Mouse (Mus musculus) limb, embryonic 14.5 days (tissue): ENCODE results near the gene Pcnx3. TPM values are rescaled to one million over a fixed set of nuclear protein-coding genes. Genes with fewer than 3 reads are reported as not detected.

Experiments
- ATAC-seq: fragments of 200-750 bp; cut with Nextera tagmentation; 2 replicates; pipeline ENCODE4 v1.8.0; 2017; ENCODE audit warnings: low read depth, moderate number of reproducible peaks, moderate TSS enrichment; ENCODE audit not compliant: low FRiP score
- DNase-seq: peaks from one replicate; pipeline ENCODE4 v3.0.0-alpha.2; 2015; ENCODE audit warnings: low spot score
- H3K27ac ChIP-seq: fragments of 300-500 bp; sonication (generic); replicated peaks from 2 replicates; pipeline ENCODE4 v1.5.1; 2014; ENCODE audit warnings: low read depth, mild to moderate bottlenecking, low read length, moderate library complexity, mixed read lengths
- H3K27me3 ChIP-seq: fragments of 300-500 bp; sonication (generic); 2 replicates; pipeline ENCODE4 v1.6.1; 2014; ENCODE audit warnings: low read length, mixed read lengths; ENCODE audit not compliant: control insufficient read depth, insufficient read depth
- H3K36me3 ChIP-seq: fragments of 300-500 bp; sonication (generic); 2 replicates; pipeline ENCODE4 v1.6.1; 2014; ENCODE audit warnings: mild to moderate bottlenecking, low read length, moderate library complexity, mixed read lengths; ENCODE audit not compliant: control insufficient read depth, insufficient read depth
- H3K4me1 ChIP-seq: fragments of 300-500 bp; sonication (generic); 2 replicates; pipeline ENCODE4 v1.6.1; 2014; ENCODE audit warnings: antibody characterized with exemption, low read length, mixed read lengths; ENCODE audit not compliant: control insufficient read depth, insufficient read depth
- H3K4me2 ChIP-seq: fragments of 300-500 bp; sonication (generic); replicated peaks from 2 replicates; pipeline ENCODE4 v1.6.1; 2014; ENCODE audit warnings: low read depth, mild to moderate bottlenecking, low read length, moderate library complexity; ENCODE audit not compliant: severe bottlenecking
- H3K4me3 ChIP-seq: fragments of 300-500 bp; sonication (generic); replicated peaks from 2 replicates; pipeline ENCODE4 v1.5.1; 2014; ENCODE audit warnings: low read length
- H3K9ac ChIP-seq: fragments of 300-500 bp; sonication (generic); 2 replicates; pipeline ENCODE4 v1.6.1; 2014; ENCODE audit warnings: mild to moderate bottlenecking, low read depth, low read length, moderate library complexity; ENCODE audit not compliant: severe bottlenecking
- H3K9me3 ChIP-seq: fragments of 300-500 bp; sonication (generic); 2 replicates; pipeline ENCODE4 v1.6.1; 2016; ENCODE audit warnings: low read length; ENCODE audit not compliant: control insufficient read depth
- POLR2A ChIP-seq: fragments of 200-500 bp; IDR thresholded peaks from 2 replicates; pipeline ENCODE4 v1.8.0; 2012; ENCODE audit warnings: inconsistent platforms, mild to moderate bottlenecking, moderate library complexity, borderline replicate concordance; ENCODE audit not compliant: insufficient read depth, insufficient read length; ENCODE audit errors: extremely low read depth
- WGBS: fragments of 180-500 bp; shearing (Covaris S2); extraction: QIAGEN DNeasy Blood & Tissue Kit; methylation state at CpG from one replicate; pipeline ENCODE4 v1.1.7; 2014; 5-methylcytosine and 5-hydroxymethylcytosine counted together
- polyA plus RNA-seq, 2 experiments: library from polyadenylated mRNA; depleted of rRNA in 1 of 2; stranded (reverse) in 1 of 2; unstranded in 1 of 2; fragments of >200 nt; fragmentation: Nextera tagmentation in 1 of 2; extraction: Ambion mirVana in 1 of 2; gene quantifications; 2 replicates each; pipeline versions ENCODE4 v1.2.1 to v1.2.3; 2012 to 2014

The Pcnx3 gene
- polyA plus RNA-seq, 2 experiments, result 31.8 to 101 TPM

DNA sequence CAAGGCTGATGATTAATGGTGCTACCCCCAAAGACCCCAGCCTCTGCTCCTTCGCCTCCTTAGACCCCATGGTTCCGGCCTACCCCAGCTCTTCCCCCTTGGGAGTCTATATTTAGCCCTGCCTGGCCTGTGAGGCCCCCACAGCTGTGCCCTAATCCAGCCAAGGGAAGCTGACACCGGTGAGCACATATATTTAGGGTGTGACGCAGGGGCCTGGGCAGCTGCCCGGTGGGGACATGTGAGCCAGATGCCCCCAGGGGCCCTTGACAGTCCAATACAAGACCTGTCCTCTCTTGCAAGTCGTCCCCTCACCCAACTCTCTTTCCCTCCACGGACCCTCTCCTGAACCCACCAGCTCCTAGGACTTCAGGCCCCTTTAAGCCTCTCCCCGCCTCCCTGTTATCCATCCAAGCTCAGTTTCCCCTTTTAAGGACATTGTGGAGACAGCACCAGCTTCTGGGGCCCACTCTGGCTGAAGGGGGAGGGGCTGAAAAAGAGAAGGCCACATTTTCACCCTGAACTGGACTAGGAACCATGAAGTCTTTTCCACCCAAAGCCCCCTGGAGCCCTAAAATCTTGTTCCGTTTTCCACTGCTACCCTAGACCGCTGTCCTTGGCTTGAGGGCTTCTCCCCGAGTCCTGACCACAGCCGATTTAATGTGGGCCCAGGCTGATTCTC lies 36.5 kb upstream of the Pcnx3 start:
- Histone ChIP-seq H3K9me3 (no peaks in the 10 kb centered on the region), H3K4me2 (peak overlapping the region; percentile 61), H3K27me3 (no peaks in the 10 kb centered on the region), H3K9ac (peak overlapping the region; percentile 60), H3K4me1 (peaks cover 32% of the 10 kb centered on the region), H3K27ac (0 out of 2 replicates have a peak overlapping the region, but pooled peaks have one; percentile 33), H3K4me3 (peak overlapping the region; percentile 41), H3K36me3 (peaks cover 39% of the 10 kb centered on the region)
- ATAC-seq (peak; percentile 35), DNase-seq (peak; percentile 64)
- no peak for TF ChIP-seq POLR2A
- 74% methylated on average over 12 of the region's 12 CpGs for WGBS

DNA sequence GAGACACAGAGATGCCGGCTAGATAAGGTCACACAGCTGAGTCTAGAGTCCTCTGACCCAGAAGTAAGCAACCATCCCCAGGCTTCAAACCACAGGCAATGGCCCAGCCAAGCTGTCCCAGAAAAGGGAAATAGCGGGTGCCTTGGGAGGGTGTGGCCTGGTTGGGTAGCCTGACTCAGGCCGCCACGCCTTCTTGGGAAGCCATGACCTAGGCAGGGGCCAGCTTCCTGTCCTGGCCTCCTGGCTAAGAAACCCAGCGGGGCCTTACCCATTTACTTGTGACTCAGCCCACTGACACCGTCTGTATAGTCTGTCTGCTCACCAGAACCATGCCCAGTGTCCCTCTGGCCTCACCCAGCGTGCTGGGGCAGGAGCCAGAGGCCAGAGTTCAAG lies 35.8 kb upstream of the Pcnx3 start:
- peak overlapping the region; percentile 41; the same call in 1 of the 2 replicates for H3K4me3 ChIP-seq
- peaks cover 41% of the 10 kb centered on the region for H3K36me3 ChIP-seq
- ATAC-seq, result no peak
- peak overlapping the region; percentile 61; the same call in 1 of the 2 replicates for H3K4me2 ChIP-seq
- no peaks in the 10 kb centered on the region for H3K27me3 ChIP-seq
- H3K9ac ChIP-seq, result peak overlapping the region; percentile 5; the same call in 1 of the 2 replicates
- no peak for DNase-seq
- 66% methylated on average over 7 of the region's 7 CpGs for WGBS
- TF ChIP-seq POLR2A, result no peak
- H3K4me1 ChIP-seq, result peaks cover 29% of the 10 kb centered on the region
- H3K27ac ChIP-seq, result no peak overlapping the region
- H3K9me3 ChIP-seq, result no peaks in the 10 kb centered on the region

DNA sequence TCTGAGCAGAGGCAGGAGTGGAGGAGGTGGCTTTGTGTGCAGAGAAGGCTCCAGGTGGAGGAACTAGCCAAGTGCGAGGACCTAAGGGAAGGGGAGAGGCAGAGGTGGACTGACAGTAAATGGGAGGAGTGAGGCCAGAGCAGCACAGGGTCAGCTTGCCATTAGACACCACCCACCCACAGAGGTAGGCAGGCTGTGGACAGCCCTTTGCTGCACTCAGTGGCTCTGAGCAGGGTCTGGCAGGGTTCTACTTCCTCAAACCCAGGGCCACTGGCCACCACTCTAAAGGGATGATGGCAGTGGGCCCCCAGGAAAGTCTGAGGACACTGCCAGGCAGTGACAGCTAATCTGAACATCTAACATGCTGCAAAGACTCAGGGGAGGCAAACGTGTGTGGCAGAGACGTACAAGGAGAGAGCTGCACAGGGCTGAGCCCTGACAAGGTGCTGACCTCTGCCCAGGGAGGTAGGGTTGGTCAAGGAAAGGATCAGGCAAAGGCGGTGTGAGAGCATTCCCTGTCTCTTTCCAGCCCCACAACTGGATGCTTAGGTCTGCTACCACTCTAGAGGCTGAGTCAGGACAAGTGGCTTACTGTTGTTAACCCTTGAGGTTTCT lies 35.3 kb upstream of the Pcnx3 start:
- no peaks in the 10 kb centered on the region for H3K27me3 ChIP-seq
- peak overlapping the region; percentile 25; the same call in 1 of the 2 replicates for H3K4me2 ChIP-seq
- peaks cover 29% of the 10 kb centered on the region for H3K4me1 ChIP-seq
- no peaks in the 10 kb centered on the region for H3K9me3 ChIP-seq
- DNase-seq, result no peak
- H3K9ac ChIP-seq, result 0 out of 2 replicates have a peak overlapping the region, but pooled peaks have one; percentile 5
- WGBS, result 58% methylated on average over 4 of the region's 4 CpGs
- no peak for TF ChIP-seq POLR2A
- peaks cover 46% of the 10 kb centered on the region for H3K36me3 ChIP-seq
- no peak for ATAC-seq
- H3K27ac ChIP-seq, result no peak overlapping the region
- peak overlapping the region; percentile 41; the same call in 1 of the 2 replicates for H3K4me3 ChIP-seq

DNA sequence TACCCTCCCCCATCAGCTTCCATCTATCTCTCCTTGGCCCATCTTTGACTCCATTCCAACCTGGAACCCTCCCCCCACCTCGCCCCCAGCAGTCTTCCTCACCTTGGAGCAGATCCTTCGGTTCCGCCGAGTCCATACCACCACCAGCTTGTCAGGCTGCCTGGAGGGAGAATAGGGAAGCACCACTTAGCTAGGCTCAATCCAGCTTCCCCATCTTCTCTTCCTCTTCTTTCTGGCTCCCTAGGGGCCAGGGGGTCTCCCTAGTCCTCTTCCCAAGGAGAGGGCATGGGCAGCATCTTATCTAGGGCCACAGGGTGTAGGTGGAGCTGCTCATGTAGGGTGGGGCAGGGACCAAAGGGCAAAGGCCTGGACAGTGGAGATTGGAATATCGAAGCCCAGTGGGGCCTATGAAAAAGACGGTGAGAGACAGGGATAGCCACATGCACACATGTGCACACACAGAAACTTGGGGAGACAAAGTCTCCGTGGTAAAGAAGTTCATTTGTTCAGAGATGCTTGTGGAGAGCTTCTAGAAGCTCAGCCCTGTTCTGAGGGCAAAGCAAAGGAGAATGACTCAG lies 34.2 kb upstream of the Pcnx3 start:
- peaks cover 57% of the 10 kb centered on the region for H3K36me3 ChIP-seq
- no peak for DNase-seq
- no peak overlapping the region for H3K27ac ChIP-seq

DNA sequence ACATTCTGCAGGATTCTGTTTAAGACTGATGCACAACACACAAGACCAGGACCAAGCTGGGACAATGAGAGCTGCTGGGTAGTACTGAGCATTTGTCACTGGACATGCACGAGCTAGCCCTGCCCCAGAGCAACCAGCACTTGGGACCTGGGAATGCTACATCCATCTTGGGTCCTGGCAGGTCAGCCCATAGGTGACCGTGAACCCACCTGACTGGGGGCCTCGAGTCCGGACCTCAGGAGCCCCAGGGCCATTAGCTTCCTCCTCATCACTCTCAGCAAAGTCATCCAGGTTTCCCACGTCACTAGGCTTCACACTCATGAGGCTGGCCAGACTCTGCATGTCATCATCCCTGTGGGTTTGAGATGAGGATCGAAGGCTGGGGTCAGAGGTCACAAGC lies 32.5 kb upstream of the Pcnx3 start:
- no peak overlapping the region for H3K9ac ChIP-seq
- H3K27me3 ChIP-seq, result no peaks in the 10 kb centered on the region
- no peak for DNase-seq
- peaks cover 13% of the 10 kb centered on the region for H3K4me1 ChIP-seq
- no peak for ATAC-seq
- WGBS, result 87% methylated on average over 6 of the region's 6 CpGs
- H3K27ac ChIP-seq, result no peak overlapping the region
- H3K9me3 ChIP-seq, result no peaks in the 10 kb centered on the region
- H3K4me3 ChIP-seq, result no peak overlapping the region
- no peak for TF ChIP-seq POLR2A
- H3K36me3 ChIP-seq, result peaks cover 64% of the 10 kb centered on the region
- no peak overlapping the region for H3K4me2 ChIP-seq

More for the DNA sequence above, 34.2 kb upstream of the Pcnx3 start:
- ATAC-seq, result no peak
- H3K4me2 ChIP-seq, result no peak overlapping the region
- no peak overlapping the region for H3K4me3 ChIP-seq
- H3K9me3 ChIP-seq, result no peaks in the 10 kb centered on the region
- H3K4me1 ChIP-seq, result peaks cover 23% of the 10 kb centered on the region
- TF ChIP-seq POLR2A, result no peak
- no peaks in the 10 kb centered on the region for H3K27me3 ChIP-seq
- no peak overlapping the region for H3K9ac ChIP-seq
- WGBS, result 85% methylated on average over 7 of the region's 7 CpGs
